Mouse (Mus musculus) lung, adult 2 months (tissue): ENCODE results near the gene Add1.
A peak's percentile ranks its signal among the peaks of the same experiment; 100 is the strongest.

Source experiments
- CTCF ChIP-seq: fragments of 200-500 bp; IDR thresholded peaks from 2 replicates; pipeline ENCODE4 v1.5.1; 2011; ENCODE audit warnings: mild to moderate bottlenecking, low read length, control low read depth; ENCODE audit not compliant: insufficient read depth
- POLR2A ChIP-seq: fragments of 200-500 bp; IDR thresholded peaks from 2 replicates; pipeline ENCODE4 v1.6.1; 2011; ENCODE audit warnings: low read depth, mild to moderate bottlenecking, control low read depth, low read length, borderline replicate concordance; ENCODE audit errors: extremely low read depth

DNA sequence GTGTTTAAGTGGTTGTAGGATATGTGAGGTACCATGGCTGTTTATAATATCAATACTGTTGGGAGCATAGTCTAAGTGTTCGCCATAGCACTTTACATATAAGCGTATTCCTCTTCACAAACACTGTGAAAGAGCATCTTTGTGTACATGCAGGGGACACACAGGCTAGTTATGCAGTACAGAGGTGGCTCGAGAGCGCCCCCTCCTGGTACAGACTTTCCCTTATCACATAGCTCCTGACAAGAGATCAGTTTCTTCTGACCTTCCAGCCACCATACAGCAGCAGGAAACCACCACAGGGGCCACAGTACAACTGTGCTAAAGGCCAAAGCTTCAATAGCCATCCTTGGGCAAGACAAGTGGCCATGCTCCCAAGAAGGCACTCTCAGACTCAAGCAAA is 74.1 kb downstream of the Add1 start:
- TF ChIP-seq CTCF, result peak; percentile 75
- TF ChIP-seq POLR2A, result no peak
